Mouse (Mus musculus): ENCODE data around the gene Tppp3. TPM values are rescaled to one million over a fixed set of nuclear protein-coding genes. Genes with fewer than 3 reads are reported as not detected.
A peak's percentile ranks its signal among the peaks of the same experiment; 100 is the strongest.

Gene Tppp3
- polyA plus RNA-seq, 1 experiment from 2014 or later = 39.3 TPM

DNA sequence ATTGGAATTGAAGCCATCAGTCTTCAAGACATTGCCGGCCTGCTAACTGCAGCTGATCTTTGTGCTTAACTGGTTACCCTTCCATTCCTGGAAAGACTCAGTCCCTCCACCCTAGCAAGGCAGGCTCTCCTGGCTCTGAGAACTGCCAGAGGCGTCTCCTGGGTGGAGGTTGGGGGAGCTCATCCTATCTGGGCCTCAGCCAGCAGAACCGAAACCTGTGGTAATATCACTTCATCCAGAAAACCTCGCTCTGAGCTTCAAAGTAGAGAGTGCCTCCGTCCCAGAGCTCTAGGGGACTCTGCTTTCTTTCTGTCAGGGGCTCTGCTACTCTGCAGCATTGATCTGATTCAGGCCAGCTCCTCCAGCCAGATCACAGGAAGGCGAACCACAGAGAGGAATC, 35.7 kb upstream of the Tppp3 start:
- 60% methylated on average over 6 of the region's 6 CpGs for WGBS
- no peaks in the 10 kb centered on the region for H3K36me3 ChIP-seq
- H3K27me3 ChIP-seq (replicated peaks) = no peaks in the 10 kb centered on the region
- ATAC-seq = no peak
- H3K4me3 ChIP-seq (replicated peaks) = no peak overlapping the region
- H3K4me2 ChIP-seq (replicated peaks) = no peak overlapping the region
- H3K9ac ChIP-seq = no peak overlapping the region
- H3K9me3 ChIP-seq = no peaks in the 10 kb centered on the region
- H3K27ac ChIP-seq = no peak overlapping the region
- no peaks in the 10 kb centered on the region; the same call in 1 of the 2 replicates for H3K4me1 ChIP-seq (replicated peaks)

DNA sequence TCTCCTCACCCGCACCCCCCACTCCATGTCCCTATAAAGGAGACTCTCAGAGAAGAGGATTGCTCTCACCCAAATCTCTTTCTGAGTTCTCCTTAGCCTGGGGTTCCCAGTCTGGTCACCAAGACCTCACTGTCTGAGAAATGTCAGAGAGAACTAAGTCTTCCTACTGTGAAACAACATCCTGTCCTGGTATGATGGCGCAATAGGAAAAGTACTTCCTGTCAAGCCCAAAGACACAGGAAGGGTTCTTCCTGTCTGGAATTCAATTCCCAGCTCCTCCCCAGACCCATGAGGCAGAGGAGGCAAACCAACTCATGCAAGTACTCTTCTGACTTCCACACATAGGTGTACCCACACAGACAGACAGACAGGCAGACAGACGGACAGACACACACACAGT, 33.3 kb upstream of the Tppp3 start:
- 85% methylated on average over 3 of the region's 3 CpGs for WGBS
- Histone ChIP-seq H3K4me3 (replicated peaks) (no peak overlapping the region), H3K9ac (no peak overlapping the region), H3K4me2 (replicated peaks) (no peak overlapping the region), H3K4me1 (replicated peaks) (no peaks in the 10 kb centered on the region), H3K27ac (no peak overlapping the region), H3K27me3 (replicated peaks) (no peaks in the 10 kb centered on the region), H3K9me3 (no peaks in the 10 kb centered on the region), H3K36me3 (no peaks in the 10 kb centered on the region)
- no peak for ATAC-seq

DNA sequence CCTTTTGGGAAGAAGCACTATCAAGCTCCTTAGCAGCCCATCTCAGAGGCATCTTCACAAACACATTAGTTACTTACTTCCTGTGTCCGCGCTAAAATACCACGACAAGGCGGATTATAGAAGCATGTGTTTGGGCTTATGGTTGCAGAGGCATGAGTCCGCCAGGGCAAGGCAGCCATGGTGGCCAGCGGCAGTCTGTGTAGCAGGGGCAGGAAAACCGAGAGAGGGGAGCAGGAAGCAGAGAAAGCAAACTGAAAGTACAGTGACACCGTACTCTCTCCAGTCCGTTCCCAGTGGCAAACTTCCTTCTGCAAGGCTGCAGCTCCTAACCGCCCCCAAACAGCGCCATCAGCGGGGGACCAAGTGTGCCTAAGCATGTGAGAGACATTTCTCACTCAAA, 28.5 kb upstream of the Tppp3 start:
- 0 out of 2 replicates have a peak, but pooled peaks cover 9% of the 10 kb centered on the region for H3K4me1 ChIP-seq (replicated peaks)
- no peak overlapping the region for H3K9ac ChIP-seq
- no peaks in the 10 kb centered on the region for H3K27me3 ChIP-seq (replicated peaks)
- ATAC-seq = no peak
- H3K27ac ChIP-seq = no peak overlapping the region
- H3K4me3 ChIP-seq (replicated peaks) = no peak overlapping the region
- H3K36me3 ChIP-seq = no peaks in the 10 kb centered on the region
- WGBS = 67% methylated on average over 12 of the region's 12 CpGs
- no peak overlapping the region for H3K4me2 ChIP-seq (replicated peaks)
- H3K9me3 ChIP-seq = no peaks in the 10 kb centered on the region

DNA sequence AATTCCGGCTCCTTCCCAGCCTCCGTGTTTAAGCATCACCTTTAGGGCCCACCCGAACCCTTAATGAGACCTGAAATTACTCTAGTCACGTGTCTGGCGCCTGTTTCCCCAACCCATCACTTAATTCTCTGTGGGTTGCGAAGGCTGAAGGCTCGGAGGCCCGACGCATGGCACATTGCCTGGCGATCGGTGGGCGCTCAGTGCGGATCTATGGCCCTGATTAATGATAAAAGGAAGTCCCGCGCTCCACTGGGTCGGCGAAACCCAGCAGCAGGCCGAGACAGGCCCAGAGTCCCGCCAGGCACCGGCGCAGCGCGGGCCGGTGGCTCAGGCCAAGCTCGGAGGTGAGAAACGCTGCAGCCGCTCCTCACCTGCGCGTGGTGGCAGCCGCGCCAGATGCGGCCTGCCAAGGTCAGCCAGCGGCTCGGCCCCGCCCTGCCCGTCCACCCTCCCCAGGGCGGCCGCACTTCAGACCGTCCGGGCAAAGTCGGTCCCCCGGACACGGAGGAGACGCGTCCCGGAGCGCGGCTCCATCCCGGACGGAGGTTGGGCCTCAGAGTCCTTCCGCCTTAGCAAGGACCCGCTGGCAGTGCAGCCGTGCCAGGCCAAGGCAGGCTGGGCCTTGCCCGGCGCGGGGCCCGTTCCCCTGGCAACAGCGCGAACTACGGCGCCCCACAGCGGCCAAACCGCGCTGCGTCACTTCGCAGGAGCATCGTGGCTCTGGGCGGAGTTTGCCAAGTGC, 25.3 kb upstream of the Tppp3 start, which contains the start of gene Zdhhc1:
Zdhhc1 (minus strand) TSS at position 464 of the 742 bp plus-strand sequence.
- Histone ChIP-seq H3K9ac (peak within 1 kb of the TSS; percentile 85), H3K4me3 (replicated peaks) (peak within 1 kb of the TSS; percentile 88), H3K9me3 (no peaks in the 10 kb centered on the region), H3K36me3 (no peaks in the 10 kb centered on the region), H3K4me2 (replicated peaks) (peak within 1 kb of the TSS; percentile 93), H3K27ac (peak within 1 kb of the TSS; percentile 77), H3K4me1 (replicated peaks) (0 out of 2 replicates have a peak, but pooled peaks cover 9% of the 10 kb centered on the region), H3K27me3 (replicated peaks) (no peaks in the 10 kb centered on the region)
- under 1% methylated on average over 68 of the region's 68 CpGs for WGBS
- ATAC-seq = peak; percentile 91

DNA sequence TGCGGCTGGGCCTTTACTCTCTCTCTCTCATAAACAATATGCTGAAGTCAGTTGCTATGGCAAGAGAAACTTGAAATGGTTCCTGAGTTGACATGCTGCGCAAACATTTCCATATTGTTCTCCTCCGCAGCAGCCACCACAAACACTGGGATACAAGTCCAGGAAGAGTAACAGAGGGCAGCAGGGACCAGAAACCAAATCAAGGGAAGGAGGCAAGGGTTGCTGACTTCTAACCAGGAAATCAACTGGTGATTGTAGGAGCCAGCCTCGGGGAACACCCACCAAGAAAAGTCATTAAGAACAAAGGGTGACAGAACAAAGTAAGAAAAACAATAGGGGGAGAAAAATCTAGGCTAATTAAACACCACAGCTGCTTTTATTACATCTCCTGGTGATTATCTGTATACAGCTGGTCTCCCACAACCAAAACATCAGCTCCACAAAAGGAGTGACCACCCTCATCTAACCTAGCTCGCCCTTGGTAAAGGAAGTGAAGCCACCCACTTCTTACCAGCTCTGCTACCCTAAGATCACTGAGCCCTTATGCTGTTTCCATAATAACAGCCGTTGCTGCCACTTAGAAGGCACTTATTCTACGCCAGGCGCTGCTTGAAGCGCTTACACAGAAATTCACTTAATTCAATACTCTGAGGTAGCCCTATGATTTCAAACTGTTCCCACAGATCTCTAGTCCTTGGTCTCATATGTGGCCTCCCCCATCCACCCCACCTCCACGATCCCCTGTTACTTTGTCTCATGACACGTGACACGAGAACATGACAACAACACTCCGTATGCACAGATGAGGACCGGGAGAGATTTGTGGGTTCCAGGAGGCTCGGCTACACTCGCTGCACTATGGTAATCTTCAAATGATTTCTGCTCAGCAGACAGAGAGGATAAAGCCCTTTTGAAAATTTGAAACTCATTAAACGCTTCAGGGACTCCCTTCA, 24.3 kb upstream of the Tppp3 start:
- no peak overlapping the region for H3K27ac ChIP-seq
- peak overlapping the region; percentile 88 for H3K4me3 ChIP-seq (replicated peaks)
- no peaks in the 10 kb centered on the region for H3K9me3 ChIP-seq
- 0 out of 2 replicates have a peak, but pooled peaks cover 9% of the 10 kb centered on the region for H3K4me1 ChIP-seq (replicated peaks)
- peak overlapping the region; percentile 85; the same call in 1 of the 2 replicates for H3K9ac ChIP-seq
- no peaks in the 10 kb centered on the region for H3K27me3 ChIP-seq (replicated peaks)
- H3K4me2 ChIP-seq (replicated peaks) = peak overlapping the region; percentile 93
- WGBS = 44% methylated on average over 17 of the region's 17 CpGs
- no peak for ATAC-seq
- H3K36me3 ChIP-seq = no peaks in the 10 kb centered on the region

DNA sequence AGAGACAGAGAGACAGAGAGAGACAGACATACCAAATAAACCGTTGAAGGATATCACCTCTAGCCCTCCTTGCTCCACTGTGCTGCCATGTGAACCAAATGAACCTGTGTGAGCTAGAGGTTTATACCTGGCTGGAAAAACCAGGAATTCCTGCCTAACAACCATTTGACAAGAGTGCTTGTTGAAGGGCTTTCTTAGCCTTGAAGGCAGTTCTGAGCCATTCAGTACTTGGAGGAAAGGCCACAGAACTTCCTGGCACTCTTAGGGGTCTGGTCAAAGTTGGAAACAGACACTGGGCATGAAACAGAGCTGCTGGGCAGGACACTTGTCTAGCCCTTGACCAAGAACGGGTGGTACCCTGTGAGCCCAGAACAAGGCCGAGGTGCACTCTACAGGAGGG, 23.2 kb upstream of the Tppp3 start:
- Histone ChIP-seq H3K36me3 (no peaks in the 10 kb centered on the region), H3K4me2 (replicated peaks) (no peak overlapping the region), H3K4me1 (replicated peaks) (0 out of 2 replicates have a peak, but pooled peaks cover 9% of the 10 kb centered on the region), H3K4me3 (replicated peaks) (no peak overlapping the region), H3K9me3 (no peaks in the 10 kb centered on the region), H3K27me3 (replicated peaks) (no peaks in the 10 kb centered on the region), H3K9ac (no peak overlapping the region), H3K27ac (0 out of 2 replicates have a peak overlapping the region, but pooled peaks have one; percentile 32)
- ATAC-seq = no peak
- WGBS = 75% methylated on average over 3 of the region's 3 CpGs

DNA sequence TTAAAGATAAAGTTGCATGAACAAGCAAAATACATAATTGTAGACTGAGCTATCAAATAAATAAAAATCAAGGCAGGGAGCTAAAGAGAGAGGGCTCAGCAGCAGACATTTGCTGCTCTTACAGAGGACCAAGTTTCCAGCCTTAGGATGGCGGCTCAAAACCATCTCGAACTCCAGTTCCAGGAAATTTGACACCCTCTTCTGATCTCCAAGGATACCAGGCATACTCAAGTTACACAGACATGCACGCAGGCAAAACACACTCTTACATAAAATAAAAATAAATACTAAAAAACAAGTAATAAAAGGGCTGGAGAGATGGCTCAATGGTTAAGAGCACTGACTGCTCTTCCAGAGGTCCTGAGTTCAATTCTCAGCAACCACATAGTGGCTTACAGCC, 22.2 kb upstream of the Tppp3 start:
- H3K36me3 ChIP-seq = no peaks in the 10 kb centered on the region
- no peaks in the 10 kb centered on the region for H3K9me3 ChIP-seq
- no peak for ATAC-seq
- no peak overlapping the region for H3K27ac ChIP-seq
- no peak overlapping the region for H3K9ac ChIP-seq
- 29% methylated on average over 3 of the region's 3 CpGs for WGBS
- H3K4me2 ChIP-seq (replicated peaks) = no peak overlapping the region
- no peak overlapping the region for H3K4me3 ChIP-seq (replicated peaks)
- H3K27me3 ChIP-seq (replicated peaks) = no peaks in the 10 kb centered on the region
- H3K4me1 ChIP-seq (replicated peaks) = 0 out of 2 replicates have a peak, but pooled peaks cover 9% of the 10 kb centered on the region

DNA sequence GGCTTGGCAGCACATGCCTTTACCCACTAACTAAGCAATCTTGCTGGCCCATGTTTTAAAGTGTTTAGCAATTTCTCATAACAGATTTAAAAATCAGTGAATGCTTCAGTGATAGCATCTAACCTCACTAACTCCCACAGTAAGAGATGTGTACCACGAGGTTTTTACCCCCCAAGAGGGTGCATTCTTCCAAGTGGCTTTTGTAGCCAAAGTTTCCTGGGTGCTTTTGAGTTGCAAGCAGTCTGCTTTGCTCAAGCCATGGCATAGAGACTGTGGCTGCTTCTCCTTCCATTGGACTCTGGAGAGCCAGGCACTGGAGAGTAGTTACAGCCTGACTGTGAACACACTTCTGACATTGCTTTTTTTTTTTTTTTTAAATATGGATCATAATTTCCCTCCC, 18.0 kb upstream of the Tppp3 start:
- WGBS = 39% methylated on average over 1 of the region's 1 CpGs
- no peak for ATAC-seq
- H3K9ac ChIP-seq = no peak overlapping the region
- H3K4me1 ChIP-seq (replicated peaks) = no peaks in the 10 kb centered on the region
- no peak overlapping the region for H3K27ac ChIP-seq
- H3K9me3 ChIP-seq = no peaks in the 10 kb centered on the region
- no peak overlapping the region for H3K4me2 ChIP-seq (replicated peaks)
- H3K27me3 ChIP-seq (replicated peaks) = no peaks in the 10 kb centered on the region
- no peak overlapping the region for H3K4me3 ChIP-seq (replicated peaks)
- H3K36me3 ChIP-seq = no peaks in the 10 kb centered on the region

DNA sequence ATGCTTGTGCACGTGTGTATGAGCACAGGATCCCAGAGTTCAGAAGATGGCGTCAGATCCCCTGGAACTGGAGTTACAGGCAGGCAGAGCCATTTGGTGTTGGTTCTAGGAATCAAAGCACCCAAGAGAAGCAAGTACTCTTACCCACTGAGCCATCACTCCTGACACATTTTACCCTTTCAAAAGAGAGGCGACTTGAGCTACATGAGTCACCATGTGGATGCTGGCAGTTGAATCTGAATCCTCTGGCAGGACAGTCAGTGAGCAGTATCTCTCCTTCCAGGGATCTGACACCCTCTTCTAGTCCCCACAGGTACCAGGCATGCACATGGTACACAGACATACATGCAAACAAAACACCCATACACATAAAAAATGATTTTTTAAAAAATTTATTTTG, 16.8 kb upstream of the Tppp3 start:
- no peak overlapping the region for H3K27ac ChIP-seq
- H3K4me1 ChIP-seq (replicated peaks) = no peaks in the 10 kb centered on the region
- no peaks in the 10 kb centered on the region for H3K27me3 ChIP-seq (replicated peaks)
- no peak overlapping the region for H3K4me3 ChIP-seq (replicated peaks)
- H3K36me3 ChIP-seq = no peaks in the 10 kb centered on the region
- WGBS = 74% methylated on average over 3 of the region's 3 CpGs
- H3K9me3 ChIP-seq = no peaks in the 10 kb centered on the region
- H3K4me2 ChIP-seq (replicated peaks) = no peak overlapping the region
- H3K9ac ChIP-seq = no peak overlapping the region
- ATAC-seq = no peak

DNA sequence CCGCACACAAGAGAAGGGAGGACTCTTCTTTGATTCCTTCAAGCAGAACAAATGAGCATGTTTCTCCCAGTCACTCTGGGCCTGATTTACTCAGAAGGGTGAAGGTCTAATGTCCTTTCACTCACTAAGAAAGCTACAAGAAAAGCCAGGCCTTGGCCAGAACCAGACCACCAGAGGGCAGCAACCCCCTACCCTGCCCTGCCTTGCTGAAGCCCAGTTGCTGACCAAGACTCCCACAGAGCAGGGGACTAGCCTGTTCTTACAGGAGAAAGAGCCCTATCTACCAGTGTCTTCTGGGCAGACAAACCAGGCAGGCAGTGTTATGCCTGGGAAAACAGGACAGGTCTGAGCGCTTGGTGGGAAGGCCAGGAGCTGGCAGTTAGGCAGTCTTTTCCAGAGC, 13.1 kb upstream of the Tppp3 start:
- ATAC-seq = no peak
- Histone ChIP-seq H3K27ac (no peak overlapping the region), H3K27me3 (replicated peaks) (no peaks in the 10 kb centered on the region), H3K4me2 (replicated peaks) (no peak overlapping the region), H3K4me1 (replicated peaks) (no peaks in the 10 kb centered on the region), H3K9ac (no peak overlapping the region), H3K4me3 (replicated peaks) (no peak overlapping the region), H3K36me3 (no peaks in the 10 kb centered on the region), H3K9me3 (no peaks in the 10 kb centered on the region)
- WGBS = 46% methylated on average over 2 of the region's 2 CpGs

DNA sequence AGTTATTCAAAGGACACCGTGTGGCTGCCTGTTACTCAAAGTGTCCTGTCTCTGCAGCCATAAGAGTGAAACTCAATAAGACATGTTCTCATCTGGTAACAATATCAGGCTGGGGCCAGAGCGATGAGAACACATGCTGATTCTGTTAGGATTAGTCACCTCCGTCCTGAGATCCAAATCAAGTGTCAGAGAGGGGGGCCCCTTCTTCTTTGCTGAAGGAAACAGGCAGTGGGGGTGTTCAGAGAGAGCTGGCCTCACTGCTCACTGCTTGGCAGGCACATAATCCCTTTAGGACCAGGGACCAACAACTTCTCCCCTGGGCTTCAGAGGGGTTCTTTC, 12.7 kb upstream of the Tppp3 start:
- ATAC-seq = no peak
- no peaks in the 10 kb centered on the region for H3K36me3 ChIP-seq
- no peak overlapping the region for H3K4me3 ChIP-seq (replicated peaks)
- H3K9ac ChIP-seq = no peak overlapping the region
- H3K27me3 ChIP-seq (replicated peaks) = no peaks in the 10 kb centered on the region
- no peak overlapping the region for H3K27ac ChIP-seq
- H3K4me1 ChIP-seq (replicated peaks) = no peaks in the 10 kb centered on the region
- WGBS = 60% methylated on average over 3 of the region's 3 CpGs
- H3K9me3 ChIP-seq = no peaks in the 10 kb centered on the region
- H3K4me2 ChIP-seq (replicated peaks) = no peak overlapping the region

DNA sequence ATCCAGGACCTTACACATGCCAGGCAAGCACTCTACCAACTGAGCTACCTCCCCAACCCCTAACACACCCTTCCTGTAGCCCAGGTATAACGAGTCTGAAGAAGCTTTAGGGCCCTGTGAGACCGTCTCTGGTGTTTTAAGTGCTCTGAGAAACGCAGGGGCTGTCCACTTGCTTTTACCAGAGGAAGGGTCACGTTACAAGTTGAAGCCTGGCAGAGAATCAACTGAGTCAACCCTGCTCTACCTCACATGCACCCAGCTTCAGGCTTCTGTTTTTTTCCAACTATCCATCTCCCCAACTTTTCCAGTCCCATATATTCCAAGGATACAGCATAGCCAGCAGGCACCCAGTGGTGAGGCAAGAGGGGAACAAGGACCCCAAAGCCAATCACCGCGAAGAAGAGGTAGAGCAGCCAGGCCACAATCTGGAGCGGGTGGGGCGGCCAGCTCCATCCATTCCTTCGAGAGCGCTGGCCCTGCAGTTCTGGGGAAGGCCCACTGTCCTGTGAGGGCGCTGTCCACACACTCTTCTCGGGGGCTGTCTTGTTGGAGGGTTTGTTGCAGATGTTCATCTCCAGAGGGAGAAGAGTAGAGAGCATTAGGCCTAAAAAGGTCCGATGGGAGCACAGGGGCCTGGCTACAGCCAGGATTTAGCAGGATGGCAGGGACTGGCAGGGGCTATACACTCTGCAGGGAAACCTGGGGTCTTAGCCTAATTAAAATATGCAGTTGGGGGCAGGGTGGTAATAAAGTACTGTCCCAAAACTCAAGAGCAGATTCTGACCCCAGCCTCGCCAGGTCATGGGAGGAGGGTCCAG, 12.1 kb upstream of the Tppp3 start:
- Histone ChIP-seq H3K4me3 (replicated peaks) (no peak overlapping the region), H3K36me3 (no peaks in the 10 kb centered on the region), H3K27me3 (replicated peaks) (no peaks in the 10 kb centered on the region), H3K9me3 (no peaks in the 10 kb centered on the region), H3K4me2 (replicated peaks) (no peak overlapping the region), H3K4me1 (replicated peaks) (no peaks in the 10 kb centered on the region), H3K9ac (no peak overlapping the region), H3K27ac (no peak overlapping the region)
- 46% methylated on average over 14 of the region's 14 CpGs for WGBS
- ATAC-seq = 0 out of 2 replicates have a peak, but pooled peaks have one; percentile 10
